Mouse (Mus musculus) T-helper 17 cell (primary cell): ENCODE data around the gene Cux1.

Experiments used
- in situ Hi-C, 2 experiments: fragments of 300-600 bp; cut with MboI, MseI; formaldehyde crosslinking; loops; 1 replicate in 1 of 2; 2 replicates in 1 of 2; pipeline ENCODE4 v1.15.1; 2025; ENCODE audit warnings: high pct_unique_total_duplicates in 2 of 2

Gene Cux1

DNA sequence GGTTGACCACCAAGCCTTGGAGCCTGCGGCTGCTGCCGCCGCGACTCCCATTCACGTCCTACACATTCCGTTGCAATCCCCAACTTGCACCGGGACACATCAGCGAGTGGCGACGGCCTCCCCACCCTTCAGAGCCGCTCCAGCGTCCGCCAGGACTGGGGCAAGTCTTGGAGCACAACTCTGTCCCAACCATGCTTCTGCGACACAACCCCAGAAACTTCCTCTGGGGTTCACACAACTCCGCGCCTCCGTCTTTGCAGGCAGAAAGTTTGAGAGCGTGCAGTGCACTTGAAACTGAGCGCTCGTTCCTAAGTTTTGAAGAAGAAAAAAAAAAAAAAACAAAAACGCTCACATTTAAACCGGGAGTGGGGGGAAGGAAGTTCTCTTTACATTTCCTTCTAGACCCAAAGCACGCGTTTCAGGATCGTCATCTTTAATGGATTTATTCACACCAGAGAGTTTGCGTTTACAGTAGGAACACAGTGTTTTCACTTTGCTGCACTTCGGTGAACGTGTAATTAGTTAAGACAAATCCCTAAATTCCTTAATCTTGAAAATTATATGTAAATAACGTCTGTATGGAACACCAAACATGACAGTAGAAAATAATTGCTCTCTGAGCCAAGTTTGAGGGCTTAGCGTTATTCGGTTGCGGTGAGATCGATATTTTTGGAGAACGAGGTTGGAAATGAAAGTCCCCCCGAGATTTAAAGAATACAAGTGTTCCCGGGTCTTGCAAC, 906 bp upstream of the Cux1 start:
- in situ Hi-C loops: loop anchor here (5.0 kb wide), 1 partner anchor 54 kb away; no protein-coding TSS in a partner anchor

DNA sequence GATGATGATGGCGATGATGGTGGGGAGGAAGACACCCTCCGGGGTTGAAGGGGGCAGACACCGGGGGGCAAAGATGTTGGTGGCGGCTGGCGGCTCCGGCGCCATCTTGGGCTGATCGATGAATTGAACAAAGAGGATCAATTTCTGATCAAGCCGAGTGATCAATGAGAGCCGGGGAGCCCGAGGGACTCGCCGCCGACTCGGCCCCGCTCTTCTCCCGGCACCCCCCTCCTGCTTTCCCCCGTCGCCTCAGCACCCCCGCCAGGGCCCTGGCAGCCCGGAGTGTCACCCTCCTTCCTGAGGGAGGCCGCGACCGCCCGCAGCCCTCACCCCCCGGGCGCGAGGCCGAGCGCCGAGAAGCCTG, 496 bp downstream of the Cux1 start:
- in situ Hi-C loops: loop anchor here (5.0 kb wide), 1 partner anchor 56 kb away; no protein-coding TSS in a partner anchor

DNA sequence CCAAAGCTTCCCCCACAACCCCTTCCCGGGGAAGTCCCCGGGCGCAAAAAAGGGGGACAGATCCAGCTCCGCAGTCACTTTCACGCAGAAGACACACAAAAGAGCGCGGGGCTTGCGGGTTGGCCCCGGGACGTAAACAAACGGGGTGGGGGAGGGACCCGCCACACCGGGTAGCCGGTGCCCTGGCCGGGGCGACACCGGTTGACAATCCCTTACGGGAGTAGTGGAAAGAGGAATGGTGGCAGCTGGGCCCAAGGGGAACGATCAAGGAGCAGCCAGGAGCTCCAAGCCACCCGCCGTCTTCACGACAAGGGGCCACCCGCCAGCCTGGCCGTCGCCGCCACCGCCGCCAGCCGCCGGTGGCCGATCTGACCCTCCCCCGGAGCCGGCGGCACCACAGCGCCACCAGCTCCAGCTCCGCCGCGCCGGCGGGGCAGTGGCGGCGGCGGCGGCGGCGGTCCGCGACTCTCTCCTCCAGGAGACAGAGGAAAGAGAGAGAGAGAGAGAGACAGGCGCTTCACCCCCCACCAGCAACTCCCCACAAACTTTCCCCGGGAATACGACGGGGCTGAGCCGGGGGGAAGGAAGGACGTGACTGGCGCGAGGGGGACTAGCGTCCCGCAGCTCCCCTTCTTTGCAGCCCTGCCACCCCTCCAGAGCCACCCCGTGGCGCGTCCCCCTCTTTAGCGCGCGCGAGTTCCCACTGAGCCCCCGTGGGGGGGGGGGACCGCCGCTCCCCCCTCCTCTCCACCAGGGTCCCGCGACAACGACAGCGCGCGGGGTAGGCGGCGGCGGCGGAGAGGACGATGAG, 1.1 kb downstream of the Cux1 start:
- in situ Hi-C loops: loop anchor here (5.0 kb wide), 1 partner anchor 56 kb away; no protein-coding TSS in a partner anchor

DNA sequence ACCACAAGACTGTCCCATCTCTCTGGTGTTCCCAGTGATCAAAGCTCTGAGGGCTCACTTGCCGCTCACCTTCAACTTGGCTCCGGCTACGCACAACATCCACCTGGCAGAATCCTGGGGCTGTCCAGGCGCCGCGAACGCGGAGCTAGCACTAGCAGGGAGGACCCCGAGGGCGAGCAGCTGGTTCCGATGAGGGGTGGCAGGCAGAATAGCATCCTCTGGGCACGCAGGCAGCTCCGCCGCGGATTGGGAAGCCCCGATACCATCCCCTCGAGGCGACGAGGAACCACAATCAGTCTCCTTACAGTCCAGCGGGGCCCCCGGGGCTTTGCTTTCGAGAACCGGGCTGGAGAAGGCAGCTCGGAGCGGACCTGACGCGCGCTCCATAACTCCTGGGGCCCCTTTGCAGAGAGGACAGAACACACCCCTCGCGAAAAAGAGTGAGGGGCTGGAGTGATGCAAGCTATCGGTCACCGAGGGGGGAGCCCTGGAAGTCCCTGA, 1.9 kb downstream of the Cux1 start:
- in situ Hi-C loops: loop anchor here (5.0 kb wide), 1 partner anchor 57 kb away; no protein-coding TSS in a partner anchor

DNA sequence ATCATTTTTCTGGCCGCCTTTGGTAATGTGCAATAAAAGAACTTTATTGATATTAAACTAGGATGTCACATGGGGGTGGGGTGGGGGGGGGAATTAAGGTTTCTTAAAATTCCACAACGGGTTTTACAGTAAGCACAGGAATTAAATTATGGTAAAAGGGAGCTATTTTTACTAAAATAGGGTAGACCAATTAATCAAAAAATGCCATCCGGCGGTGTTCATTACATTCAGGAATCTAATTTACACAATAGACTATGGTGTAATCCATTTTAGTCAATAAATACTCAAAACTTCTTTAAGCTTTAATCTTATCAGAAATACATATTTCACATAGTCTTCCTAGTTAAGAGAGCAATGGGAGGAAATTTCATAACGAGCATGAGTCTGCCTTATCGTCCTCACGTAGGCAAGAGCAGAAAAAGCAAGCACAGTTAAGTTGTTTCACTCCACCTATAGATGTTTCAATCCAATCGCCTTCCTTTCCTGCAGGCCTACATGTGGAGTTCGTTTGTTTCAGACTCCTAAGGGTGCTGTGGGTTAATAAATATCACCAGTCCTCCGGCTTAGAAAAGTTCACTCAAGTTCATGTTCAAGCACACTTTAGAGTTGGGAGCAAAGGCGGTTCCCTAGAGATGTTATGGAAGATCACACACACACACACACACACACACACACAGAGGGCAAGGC, 2.5 kb downstream of the Cux1 start:
- in situ Hi-C loops: loop anchor here (5.0 kb wide), 2 partner anchors 58 to 62 kb away; no protein-coding TSS in a partner anchor

DNA sequence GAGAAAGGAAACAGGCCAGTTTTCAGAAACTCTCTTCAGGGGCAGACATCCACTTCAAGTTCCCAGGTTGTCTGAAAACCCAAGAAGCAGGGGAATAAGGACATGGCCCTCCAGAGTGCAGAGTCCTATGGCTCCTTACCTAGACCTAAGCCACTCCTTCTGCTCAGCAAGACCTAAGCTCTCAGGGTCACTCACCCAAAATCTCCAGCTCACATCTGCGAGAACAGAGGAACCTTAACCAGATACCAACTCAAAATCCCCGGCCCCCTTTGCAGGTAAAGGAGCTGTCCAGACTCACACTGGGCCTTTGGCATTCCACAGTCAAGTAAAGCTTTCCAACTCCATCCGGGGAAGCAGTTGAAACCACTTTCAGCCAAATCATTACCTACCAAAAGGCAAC, 3.3 kb downstream of the Cux1 start:
- in situ Hi-C loops: loop anchor here in 1 of 2 experiments (5.0 kb wide), 1 partner anchor 62 kb away; no protein-coding TSS in a partner anchor

DNA sequence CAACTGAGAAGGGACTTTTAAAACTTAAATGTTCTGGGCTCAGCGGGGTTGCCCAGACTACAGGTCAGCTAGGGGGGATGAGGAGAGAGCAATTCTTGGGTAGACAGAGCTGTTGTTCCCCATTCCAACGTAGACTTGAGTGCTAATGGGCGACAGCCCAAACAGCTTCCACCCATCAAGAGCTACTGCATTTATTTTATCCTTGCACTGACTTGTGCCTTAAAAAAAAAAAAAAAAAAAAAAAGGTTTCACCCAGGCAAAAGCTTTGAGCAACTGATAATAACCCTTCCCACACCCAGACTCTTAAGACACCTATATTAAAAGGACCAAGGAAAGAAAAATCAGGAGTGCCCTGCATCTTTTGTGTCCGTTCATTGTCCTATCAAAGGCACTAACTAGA, 4.2 kb downstream of the Cux1 start:
- in situ Hi-C loops: loop anchor here in 1 of 2 experiments (5.0 kb wide), 1 partner anchor 61 kb away; no protein-coding TSS in a partner anchor

DNA sequence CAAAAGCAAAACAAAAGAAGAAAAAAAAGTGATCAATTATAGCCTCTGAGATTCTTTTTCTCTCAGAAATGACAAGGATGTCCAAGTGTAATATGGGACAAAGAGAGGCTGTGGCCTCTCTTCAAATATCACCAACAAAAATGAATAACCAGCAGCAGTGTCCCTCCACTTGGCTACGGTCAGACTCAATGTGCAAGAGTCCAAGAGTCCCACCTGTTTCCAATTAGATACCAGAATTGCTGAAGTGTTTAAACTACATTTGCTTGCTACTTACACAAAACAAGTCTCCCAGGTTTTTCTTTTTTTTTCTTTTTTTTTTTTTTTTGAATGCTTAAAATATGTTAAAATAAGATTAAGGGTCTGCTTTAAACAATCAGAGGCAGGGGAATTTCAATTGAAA, 5.1 kb downstream of the Cux1 start:
- in situ Hi-C loops: loop anchor here in 1 of 2 experiments (5.0 kb wide), 1 partner anchor 60 kb away; no protein-coding TSS in a partner anchor

DNA sequence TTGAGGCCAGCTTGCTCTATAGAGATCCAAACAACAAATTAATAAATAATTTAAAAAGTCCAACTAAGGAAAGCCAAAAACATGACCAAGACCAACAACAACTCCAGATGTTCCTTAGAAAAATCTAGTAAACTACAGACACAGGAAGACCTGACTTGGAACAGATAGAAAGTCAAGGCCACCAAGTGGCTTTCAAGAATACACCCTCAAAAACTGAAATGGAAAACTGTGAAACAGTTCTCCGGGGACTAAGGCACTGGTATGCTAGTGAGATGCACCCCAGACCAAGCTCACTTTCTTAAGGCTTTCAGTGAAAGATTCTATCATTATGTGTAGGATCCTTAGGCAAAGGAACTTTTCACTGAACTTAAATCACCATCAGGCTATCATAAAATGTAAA, 5.6 kb downstream of the Cux1 start:
- in situ Hi-C loops: loop anchor here in 1 of 2 experiments (5.0 kb wide), 1 partner anchor 59 kb away; no protein-coding TSS in a partner anchor

DNA sequence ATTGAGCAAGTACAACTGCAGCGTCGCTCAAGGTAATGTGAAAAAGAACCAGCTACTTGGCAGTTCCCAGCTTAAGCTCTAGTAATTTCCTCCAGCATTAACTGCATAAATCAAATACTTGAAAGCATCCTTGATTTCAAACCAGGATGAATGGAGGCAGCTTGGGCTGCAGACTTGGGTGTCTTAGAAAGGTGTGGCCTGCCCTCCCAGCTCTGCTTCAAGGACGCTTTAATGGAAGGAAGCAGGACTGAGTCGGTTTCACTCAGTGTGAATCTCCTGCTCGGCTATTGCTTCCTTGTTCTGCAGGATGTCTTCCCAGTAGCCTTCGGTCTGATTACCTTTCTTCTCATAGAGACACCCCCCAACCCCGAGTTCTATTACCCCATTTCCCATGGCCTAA, 6.6 kb downstream of the Cux1 start:
- in situ Hi-C loops: loop anchor here in 1 of 2 experiments (5.0 kb wide), 1 partner anchor 58 kb away; no protein-coding TSS in a partner anchor

DNA sequence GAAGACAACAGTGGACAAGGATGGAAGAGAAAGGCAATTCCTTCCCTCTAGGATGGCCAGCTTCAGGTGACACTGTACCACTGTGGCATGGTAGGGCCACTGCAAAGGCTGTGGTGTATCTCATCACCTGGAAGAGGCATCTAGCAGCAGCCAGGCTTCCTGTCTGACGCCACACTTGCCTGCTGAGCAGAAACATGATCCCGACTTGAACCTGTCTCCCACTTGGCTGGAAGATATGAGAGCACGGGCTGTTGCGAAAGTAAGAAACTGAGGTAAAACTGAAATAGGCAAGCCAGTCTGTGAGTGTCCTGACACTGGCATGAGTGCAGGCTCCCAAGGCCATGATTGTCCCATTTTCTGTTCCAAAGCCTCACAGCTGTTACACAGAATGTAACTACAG, 9.8 kb downstream of the Cux1 start:
- in situ Hi-C loops: no loop called here

DNA sequence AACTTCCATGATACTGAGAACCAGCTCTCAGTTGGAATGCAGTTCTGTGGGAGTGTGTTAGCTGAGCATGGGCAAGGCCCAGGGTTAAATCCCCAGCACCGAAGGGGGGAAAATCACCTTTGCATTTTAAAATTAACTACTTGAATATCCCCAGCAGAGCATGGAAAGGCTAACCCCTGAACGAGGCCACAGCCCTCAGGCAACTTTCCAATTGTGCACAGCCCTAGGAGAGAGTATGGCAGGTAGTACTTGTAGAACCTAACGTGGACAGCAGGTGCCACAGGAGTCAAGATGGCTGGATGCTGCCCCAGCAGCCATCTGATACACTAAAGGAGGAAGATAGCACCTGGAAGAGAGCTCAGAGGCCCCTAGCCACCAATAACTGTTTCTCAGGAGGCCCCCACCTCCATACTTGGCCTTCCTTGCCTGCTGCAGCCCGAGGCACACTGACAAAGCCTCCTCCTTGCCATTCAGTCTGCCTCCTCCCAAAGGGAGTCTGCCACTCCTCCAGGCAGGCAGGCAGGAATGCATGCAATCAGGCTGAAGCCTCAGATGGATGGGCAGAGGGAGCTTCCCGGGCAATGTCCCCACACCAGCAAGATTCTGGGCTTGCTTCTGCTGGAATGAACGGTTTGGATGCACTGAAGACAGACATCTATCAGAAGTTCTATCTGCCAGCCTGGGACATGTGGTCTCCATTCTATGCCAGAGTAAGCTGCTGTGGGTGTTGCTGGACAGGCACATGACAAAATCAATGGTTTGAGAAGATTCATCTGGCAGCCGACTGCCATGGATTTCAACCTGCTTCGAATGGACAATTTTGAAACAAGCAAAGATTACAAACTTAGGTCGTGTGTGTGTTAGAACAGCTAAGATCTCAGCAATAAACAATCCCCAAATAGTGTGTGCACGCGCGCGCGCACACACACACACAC, 10.7 kb downstream of the Cux1 start:
- in situ Hi-C loops: no loop called here

DNA sequence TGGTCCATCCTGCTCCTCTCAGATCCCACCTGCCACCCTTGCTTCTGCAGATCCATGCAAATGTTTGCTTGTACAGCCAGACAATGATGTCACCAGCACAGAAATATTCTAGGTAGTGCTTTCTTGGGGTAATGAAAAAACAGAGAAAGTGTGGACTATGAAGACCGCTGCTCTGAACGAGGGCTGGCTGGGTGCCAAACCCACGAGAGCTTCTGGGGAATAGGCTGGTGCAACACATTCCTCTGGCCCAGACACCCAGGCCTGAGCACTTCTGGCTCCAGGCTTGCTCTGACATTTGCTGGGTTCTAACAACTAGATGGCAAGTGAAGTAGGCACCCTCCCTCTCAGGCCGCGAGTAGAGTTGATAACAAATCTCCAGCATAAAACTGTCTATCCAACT, 11.6 kb downstream of the Cux1 start:
- in situ Hi-C loops: no loop called here

DNA sequence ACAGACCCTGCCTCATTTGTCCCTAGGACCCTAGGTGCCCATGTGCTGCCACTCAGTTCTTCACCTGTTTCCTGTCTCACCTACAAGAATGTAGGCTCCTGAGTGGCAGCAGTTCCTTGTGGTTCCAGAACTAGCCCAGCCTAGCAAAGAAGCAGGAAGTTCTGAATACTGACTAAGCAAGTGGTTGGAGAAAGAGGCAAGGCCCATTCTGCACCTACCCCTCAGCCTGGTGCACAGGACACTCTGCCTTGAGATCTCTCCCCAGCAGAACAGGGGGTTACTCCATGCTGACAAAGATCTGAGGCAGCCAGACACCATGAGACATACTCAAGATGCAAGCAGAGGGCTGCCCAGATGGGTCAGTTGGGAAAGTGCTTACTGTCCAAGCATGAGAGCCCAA, 14.5 kb downstream of the Cux1 start:
- in situ Hi-C loops: no loop called here

DNA sequence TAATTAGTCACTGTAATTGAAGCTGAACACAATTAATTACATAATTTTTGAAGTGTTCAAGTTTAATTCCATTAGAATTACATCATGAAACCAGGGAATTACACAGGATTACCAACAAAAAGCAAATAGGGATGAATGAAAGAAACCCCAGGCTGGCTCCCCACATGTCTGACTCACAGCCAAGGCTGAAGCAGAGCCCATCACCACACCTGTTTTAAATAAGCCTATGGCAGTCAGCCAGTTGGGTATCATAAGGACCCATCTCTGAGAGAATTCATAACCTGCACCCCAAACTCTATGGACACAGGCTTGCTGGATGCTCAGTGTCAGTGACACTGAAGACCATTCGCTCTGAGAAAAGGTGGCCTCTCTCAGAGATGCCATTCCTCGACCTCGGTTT, 15.2 kb downstream of the Cux1 start:
- in situ Hi-C loops: no loop called here

DNA sequence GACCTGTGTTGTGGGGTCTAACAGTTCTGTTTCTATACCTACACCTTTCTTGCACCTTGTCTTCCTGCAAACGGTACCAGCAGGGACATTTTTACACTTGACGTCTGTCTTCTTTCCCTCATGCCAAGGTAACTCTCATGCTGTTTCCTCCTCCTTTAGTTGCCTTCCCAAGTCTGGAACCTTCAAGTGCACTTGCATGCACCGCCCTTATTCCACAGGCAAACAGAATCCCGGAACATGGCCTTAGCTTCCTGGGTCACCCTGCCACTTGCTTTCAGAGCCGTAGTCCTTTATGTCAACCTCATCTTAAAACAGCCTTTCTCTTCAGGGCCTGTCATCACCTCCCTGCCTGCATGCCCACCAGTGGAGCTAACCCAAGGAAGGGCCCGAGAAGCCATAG, 15.7 kb downstream of the Cux1 start:
- in situ Hi-C loops: no loop called here

DNA sequence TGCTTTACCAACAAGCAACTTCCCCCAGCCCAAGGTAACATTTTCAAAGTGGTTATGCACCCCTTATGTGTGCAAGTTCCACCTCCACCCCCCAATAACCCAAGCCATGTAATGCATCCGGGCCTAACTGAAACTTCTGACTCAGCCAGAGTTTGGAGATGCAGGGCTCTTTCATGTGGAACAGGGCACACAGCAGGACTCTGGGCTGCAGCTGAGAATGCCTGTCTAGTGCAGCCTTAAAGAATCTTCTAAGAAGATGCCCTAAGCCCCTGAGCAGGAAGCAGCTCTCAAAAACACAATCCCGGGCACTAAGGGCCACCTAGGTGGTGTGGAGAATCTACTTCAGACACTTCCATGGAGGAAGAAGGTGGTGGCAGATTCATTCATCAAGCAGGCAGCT, 16.6 kb downstream of the Cux1 start:
- in situ Hi-C loops: no loop called here

DNA sequence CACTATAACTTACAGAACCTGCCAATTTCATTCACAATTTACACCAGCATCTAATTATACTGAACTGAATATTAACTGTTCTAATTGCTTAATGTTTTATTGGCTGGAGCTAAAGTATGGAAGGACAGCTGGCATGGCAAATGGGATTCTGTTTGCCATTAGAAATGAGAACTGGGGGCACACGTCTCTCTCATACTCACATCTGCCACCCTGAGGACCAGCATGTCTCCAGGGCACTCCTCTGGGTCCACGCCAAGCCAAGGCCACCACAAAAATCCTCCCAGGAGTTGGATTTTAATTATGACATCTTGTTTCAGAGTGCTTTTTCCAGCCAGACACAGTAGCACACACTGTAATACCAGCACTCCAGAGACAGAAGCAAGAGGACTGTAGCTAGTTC, 18.5 kb downstream of the Cux1 start:
- in situ Hi-C loops: no loop called here

DNA sequence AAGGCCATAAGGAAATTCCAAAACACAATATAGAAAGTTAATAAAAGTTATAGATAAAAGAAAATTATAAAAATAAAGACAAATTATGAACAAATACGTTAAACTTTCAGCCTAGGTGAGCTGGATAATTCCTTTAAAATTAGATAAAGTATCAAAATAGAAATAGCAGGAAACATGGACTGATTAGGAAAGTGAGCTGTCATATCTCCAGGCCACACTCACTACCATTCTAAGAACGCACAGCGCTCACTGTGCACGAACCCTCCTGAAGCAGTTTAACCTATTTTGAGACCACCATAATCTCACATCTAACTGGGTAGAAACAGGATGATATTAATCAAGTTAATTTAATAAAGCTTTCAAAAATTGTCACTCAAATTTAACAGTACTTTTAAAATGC, 22.2 kb downstream of the Cux1 start:
- in situ Hi-C loops: no loop called here

DNA sequence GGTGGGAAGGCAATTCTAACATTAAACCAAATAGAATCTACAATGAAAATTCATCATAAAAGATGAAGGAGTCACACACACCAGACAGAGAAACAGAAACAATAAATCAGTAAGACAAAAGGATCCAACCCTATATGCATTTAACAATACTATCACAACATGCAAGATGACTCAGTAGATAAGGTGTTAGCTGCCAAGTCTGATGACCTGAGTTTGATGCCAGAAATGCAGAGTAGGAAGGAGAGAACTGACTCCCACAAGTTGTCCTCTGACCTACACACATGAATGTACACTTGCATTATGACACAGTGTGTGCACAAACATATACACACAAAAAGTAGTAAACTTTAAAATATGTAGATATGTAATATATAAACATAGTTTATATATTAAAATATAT, 24.1 kb downstream of the Cux1 start:
- in situ Hi-C loops: no loop called here

DNA sequence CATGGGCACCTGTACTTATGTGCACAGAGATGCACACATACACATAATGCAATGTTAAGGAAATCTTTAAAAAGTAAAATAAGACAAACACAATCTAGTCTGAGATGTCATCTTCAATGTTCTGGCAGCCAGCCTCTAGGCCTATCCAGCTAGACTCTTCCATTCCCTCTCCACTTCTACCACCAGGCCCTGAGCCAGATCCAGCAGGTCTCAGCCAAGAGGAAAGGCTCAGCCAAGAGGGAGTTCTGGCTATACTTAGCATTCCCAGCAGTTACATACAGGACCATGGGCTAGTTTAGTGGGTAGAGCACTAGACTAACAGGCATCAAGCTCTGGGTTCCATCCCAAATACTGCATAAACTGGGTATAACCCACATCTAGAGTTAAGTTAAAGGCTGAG, 26.3 kb downstream of the Cux1 start:
- in situ Hi-C loops: no loop called here
